Mouse (Mus musculus) gastrocnemius, postnatal 25 days (tissue): ENCODE data around the gene Parp1. TPM values are rescaled to one million over a fixed set of nuclear protein-coding genes. Genes with fewer than 3 reads are reported as not detected.

Source experiments
- DNase-seq: peaks from one replicate; pipeline ENCODE4 v3.0.0; 2022
- long read RNA-seq, 2 experiments: library from polyadenylated mRNA; stranded (forward); transcript quantifications; one replicate each; pipeline ENCODE4 v2.0.0; 2021
- total RNA-seq, 2 experiments: library from RNA; stranded (reverse); gene quantifications; 1 replicate in 1 of 2; 2 replicates in 1 of 2; pipeline ENCODE4 v1.2.3; 2021

Parp1 gene
- 10 to 100 TPM; 50.8 to 52.7 TPM for total RNA-seq
- long read RNA-seq, experiment 1, transcript Parp1-201 (23 exons, 3,873 nt) = major isoform, 9 of 20 reads
- long read RNA-seq, experiment 1, partial matches to known transcripts = 9 of 20 reads
- long read RNA-seq, experiment 1, other reads (novel, unspliced or antisense) = 2 of 20 reads
- long read RNA-seq, experiment 2, transcript Parp1-201 (23 exons, 3,873 nt) = major isoform, 17 of 43 reads
- long read RNA-seq, experiment 2, partial matches to known transcripts = 25 of 43 reads
- long read RNA-seq, experiment 2, other reads (novel, unspliced or antisense) = 1 of 43 reads

DNA sequence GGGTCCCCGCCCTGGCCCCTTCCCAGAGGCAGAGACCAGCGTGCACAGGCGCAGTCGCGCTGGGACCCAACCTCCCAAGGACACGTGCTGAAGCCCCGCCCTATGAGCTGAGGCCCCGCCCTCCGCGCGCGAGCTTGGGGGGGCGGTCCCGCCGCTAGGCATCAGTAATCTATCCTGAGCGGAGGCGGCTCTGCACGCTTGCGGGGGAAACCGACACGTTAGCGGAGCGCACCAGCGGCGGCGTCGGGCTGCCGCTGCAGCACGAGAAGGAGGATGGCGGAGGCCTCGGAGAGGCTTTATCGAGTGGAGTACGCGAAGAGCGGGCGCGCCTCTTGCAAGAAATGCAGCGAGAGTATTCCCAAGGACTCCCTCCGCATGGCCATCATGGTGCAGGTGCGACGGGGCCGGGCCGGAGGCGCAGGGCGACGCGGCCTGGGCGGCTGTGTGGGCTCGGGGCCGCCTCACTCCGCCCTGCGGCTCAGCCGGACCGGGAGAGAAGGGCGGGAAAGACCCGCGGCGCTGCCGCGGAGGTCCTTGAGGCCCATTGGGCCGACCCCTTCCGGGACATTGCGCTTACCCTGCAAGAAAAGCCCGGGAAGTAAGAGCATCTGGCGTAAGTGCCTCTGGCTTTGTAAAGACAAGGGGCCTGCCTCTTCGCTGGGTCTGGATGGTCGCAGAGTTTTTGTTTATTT lies at the start of gene Parp1:
TSS of gene Parp1 (plus strand) at position 164 of the 692 bp plus-strand sequence.
- peak; percentile 96 for DNase-seq

DNA sequence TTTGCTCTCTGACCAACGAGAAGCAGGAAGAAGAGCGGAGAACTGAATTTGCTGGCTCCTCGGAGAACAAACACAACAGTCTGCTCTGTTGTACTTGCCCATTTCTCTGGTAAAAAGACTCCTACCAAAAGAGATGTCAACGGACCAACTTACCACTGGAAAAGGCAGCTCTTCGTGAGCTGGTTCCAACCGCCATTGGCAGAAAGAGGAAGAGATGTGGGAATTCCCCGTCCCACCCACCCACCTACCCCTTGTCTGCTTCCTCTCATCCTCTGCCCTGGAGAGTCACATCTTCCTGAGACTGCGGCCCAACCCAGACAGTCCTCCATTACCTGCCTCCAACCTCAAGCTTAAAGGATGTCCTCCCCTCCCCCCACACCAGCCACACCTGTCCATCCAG lies 49.2 kb upstream of the Parp1 start:
- no peak for DNase-seq

DNA sequence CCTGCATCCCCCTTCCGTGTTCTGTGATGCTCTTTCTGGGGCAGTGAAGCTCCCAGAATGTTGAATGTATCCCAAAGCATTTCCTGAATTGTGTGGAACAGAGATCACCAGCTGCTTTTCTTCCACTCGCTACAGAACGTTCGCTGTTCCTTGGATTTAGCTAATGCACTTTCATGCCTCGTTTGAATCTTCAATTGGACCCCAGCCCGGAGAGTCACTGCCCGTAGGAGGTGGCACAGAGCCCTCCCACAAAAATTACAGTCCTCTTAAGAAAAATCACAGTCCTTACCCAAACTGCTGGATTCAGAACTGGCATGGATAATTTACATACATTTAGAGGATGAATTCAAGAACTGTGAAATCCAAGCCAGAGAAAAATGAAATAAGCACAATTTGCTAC lies 48.5 kb upstream of the Parp1 start:
- DNase-seq = no peak

DNA sequence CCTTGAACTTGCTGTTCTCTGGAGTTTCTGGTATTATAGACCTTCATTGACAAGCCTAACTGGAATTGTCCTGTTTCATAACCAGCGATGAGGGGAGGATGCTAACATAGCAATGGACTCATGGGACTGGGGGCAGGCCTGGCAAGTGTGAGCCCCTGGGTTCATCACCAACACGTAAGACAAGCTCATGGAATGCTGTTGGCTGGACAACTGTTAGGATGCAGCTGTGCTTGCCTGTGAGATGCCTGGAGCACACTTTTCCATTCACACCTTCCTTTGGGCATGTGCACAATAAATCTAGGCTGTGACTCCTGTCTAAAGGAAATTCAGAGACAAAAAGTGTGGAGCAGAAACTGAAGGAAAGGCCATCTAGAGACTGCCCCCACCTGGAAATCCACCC lies 45.4 kb upstream of the Parp1 start:
- no peak for DNase-seq

DNA sequence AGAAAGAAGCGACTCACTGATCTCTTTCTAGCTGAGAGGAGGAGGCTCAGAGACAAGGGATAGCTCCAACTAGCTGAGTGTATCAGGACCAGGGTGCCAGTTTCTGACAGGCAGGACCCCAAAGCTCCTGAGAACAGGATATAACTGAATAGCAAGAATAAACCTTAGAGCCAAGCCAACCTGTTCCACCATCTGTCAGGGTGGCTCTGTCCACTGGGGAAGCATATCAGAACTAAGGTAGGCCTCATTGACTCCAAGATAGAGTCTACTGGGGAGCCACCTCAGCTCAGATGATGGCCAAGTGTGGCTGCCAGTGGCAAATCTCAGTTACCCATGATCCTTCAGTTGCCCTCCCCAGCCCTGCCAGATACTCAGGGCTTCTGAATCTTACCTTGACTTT lies 43.4 kb upstream of the Parp1 start:
- no peak for DNase-seq

DNA sequence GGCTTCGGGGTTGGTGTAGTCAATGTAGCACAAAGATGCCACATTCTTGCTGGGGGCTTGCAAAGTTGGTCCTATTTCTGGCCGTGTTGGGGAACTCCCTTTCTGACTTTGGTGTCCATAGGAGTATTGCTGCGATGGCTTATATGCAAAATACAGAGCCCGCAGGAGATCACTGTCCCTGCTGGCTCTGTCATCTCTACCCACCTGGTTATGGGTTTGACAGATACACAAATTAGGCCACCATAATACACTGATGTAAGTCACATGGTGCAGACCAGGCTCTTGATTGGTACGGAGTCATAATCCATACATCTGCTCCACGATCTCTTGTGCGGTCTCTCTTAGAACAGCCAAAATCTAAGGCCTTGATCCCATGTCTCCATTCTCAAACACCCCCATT lies 38.9 kb upstream of the Parp1 start:
- DNase-seq = no peak

DNA sequence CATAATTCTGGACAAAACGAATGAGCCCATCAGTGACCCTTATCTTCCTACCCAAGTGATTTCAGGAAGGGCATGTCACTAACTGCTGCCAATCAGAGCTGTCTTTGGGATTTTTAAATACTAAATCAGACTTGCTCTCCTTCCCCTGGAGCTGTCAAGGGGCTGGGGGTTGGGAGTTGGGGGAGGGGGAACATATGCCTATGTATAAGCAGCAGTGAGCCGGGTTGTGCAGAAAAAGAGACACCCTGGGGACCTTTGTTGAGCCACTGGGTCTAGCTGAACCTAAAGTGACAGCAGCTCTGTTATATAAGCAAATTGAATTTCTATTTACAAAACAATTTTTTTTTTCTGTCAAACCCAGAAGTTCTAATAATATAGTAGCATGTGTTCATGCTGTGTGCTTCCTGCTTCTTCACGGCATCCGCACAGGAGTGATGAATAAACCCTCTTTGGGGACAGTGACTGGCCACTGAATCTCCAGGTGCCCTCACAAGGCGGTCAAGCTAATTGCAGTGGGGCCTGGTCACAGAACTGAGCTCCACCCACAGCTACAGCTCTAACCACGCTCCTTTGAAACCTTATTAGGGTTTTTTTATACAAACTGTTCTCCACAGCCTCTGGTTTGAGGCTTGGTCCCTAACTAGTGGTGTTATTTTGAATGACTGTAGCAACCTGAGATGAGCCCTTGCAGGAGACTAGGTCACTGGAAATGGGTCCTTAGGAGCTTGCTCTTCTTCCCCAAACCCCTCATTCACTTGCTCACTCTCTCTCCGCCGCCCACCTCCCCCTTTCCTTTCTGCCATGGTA lies 38.1 kb upstream of the Parp1 start:
- DNase-seq = no peak

DNA sequence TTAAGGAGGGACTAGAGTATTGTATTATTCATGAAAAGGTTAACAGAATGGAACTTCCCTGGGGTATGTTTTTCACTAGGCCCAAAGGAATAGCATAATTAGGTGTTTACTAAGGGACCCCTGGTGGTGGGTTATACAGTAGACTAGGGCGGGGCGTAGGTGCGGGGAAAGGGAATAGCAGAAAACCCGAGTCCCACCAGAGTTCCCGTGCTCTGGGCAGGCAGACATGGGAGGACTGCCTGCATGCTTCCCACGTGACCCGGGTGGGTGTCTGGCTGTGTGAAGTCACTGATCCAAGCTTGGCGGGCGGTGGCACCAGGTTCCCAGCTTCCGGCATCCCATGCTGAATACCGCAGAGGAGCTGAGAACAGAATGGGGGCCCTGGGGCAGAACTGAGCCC lies 36.1 kb upstream of the Parp1 start:
- DNase-seq = no peak

DNA sequence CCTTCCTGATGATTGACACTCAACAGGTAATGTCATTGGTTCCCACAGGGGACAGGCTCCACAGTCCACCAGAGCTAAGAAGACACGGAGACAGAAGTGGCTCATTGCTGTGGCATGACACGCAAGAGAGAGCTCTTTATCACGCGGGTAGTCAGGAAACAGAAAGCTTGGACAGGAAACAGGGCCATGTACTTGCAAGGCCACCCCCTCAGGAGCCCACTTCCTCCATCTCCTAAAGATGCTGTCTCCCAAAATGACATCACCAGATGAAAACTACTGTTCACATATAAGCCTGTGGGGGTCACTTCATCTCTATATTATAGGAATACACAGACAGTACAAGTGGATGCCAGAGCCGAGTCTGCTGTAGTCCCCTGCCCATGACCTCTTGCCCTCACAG lies 32.0 kb upstream of the Parp1 start:
- no peak for DNase-seq

DNA sequence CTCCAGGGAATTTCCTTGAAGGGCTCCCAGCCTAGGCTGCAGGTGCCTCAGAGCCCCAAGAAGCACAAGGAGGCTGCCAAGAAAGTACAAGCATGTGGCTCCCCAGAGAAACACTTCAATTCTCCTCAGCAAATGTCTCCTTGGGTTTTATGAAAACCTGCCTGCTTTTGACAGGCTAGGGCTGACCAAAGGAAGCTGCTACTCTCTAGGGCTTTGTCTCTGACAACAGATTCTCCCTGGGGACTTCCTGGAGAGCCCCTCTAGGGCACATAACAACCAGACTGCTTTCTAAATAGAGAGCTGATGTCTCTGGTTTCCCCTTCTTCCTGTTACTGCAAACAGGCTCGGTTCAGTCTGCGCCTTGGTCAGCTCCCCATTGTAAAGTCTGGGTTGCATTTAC lies 27.5 kb upstream of the Parp1 start:
- DNase-seq = no peak

DNA sequence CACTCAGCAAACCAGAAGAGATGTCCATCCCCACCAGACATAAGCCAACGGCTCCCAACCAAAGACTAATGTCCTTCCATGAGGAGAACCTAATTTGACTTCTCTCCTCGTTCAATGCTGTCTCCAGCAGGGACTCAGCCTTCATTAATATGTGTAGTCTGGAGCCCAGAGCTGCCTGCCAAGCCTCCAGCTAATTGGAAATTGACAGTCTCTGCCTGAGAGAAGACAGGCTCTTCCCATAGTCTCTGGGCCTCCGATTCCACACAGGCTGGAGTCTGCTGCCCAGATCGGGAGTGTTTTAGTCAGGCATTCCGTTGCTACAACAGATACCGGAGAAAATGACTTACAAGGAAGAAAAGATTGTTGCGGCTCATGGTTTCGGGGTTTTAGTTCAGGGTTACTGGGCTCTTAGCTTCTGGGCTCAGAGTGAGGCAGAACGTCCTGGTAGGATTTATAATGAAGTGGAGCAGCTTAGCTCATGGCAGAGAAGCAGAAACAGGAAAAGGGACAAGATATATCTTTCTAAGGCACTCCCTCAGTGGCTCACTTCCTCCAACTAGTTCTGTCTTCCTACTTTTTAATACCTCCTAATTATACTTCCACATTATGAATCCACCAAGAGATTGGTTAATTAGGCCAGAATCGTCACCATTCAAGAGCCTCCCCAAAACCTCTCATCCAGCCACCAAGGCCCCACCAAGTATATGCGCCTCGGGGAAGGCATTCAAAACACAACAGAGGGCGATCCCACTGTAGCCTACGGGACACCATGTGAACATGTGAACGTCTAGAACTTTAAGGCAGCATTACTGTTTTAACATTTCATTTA lies 26.6 kb upstream of the Parp1 start:
- no peak for DNase-seq

DNA sequence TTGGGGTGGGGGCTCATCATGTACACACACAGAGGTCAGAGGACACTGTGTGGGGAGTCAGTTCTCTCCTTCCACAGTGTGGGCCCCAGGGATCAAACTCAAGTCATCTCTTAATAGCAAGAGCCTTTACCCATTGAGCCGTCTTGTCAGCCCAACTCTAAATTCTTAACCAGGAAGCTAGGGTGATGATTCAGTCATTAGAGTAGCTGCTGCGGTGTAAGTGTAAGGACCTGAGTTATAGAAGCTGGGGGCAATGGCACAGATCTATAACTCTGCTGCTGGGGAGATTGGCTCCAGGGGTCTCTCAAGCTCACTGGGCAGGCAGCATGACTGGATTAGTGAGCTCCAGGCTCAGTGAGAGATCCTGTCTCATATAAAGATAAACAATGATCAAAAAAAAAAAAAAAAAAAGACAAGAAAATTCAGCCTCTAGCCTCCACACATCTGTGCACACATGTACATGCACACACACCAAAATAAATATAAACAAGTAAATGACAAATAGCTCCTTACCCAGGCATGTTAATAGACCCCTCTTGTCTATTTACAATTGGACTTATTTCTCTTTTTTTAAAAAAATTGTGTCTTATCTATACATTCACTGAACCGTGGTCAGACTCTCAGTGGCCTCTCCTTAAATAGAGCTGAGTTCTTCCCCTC lies 25.9 kb upstream of the Parp1 start:
- no peak for DNase-seq

DNA sequence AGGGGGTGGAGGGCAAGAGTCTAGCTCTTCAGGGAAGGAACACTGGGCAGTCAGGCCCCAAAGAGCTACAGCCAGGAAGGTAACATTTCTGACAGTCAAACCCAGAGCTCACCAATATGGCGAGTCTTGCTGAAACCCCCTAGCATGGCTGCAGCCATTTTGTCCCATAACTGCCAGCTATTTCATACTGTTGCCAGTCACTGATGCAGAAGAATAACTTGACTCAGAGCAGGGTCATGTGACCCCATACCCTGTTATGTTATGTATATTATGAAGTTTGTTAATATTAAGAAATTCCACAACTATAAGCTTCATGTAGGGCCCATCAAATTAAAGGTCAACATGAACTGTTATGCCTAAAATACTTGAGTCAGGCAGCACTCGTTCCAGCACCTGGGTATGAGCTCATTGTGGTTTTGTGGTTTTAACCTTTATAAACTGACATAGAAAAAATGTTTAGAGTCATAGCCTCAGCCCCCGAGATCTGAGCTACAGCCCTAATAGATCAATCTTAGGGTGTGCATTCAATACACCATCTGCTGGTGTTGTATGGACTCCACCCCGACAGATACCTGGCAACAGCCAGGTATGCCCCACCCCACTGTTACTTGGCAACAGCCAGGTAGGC lies 22.7 kb upstream of the Parp1 start:
- DNase-seq = no peak

DNA sequence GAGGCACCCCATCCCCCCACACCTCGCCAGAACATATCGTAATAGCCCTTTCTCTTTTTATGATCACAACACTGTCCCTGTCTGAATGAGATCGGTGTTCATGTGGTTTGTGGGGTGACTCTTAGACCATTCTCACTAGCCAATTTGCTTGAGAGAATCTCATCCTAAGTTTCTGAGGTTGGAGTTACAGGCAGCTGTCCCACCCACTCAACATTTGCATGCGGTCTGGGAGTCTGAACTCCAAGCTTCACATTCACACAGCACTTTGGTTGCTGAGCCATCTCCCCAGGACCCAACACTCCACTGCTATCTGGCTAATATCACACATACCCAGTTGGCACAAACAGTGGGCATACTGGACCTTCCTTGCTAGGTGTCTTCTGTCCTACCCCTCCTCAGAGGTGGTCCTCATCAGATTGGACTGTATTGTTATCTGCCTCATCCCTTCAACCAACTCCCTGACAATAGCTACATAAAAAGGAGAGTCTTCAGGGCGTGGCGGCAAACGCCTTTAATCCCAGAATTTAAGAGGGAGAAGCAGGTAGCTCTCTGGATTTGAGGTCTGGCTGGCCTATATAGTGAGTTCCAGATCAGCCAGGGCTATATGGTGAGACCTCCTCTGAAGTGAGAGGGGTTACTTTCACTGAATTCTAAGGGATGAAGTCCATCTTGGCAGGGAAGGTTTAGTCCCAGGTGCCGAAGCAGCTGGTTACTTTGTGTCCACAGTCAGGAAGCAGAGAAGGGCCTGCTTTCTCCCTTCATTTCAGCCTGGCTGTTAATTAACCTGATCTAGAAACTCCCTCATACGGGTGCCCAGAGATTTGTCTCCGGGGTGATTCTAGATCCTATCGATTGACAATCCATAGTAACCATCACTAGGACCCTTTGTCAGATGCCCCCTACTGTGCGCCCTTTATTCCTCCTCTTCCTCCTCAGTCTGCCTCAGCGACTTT lies 21.6 kb upstream of the Parp1 start:
- no peak for DNase-seq

DNA sequence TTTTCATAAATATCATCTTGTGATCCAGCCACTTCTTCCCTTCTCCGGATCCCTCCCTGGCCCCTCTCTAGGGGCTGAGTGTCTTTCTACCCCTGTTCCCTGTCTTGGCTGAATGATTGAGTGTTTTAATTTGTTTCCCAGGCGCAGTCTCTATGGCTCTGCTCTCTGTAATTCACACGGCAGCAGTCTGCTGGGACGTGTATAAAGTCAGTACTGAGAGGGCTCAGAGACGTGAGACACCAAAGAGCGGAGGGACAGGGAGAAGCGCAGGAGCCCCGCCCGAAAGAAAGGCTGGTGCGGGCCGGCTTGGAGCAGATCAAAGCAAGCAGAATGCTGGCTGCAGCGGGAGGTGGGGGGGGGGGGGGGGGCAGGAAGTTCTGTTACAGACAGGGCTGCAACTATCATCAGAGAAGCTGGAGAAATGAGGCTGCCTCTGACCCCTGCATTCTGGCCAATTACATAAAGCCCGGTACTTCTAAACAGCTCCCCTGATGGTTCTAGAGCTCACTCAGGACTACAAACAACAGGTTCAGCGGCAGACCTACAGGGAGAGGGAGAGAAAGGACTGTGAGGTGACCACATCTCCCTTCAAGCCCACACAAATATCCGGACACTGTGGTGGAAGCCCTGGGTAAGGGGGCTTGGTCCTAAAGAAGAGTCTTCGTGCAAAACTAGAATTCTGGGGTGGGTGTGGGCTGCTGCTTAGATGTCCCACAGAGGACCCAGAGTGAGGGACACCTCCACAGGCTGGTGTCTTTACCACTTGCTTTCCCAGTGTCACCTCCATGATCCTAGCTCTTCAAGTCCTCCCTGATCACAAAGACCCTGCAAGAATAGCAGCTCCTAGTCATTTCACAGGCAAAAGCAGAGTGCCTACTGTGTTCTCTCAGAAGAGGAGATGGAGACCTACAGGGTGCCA lies 20.7 kb upstream of the Parp1 start:
- DNase-seq = peak; percentile 32

DNA sequence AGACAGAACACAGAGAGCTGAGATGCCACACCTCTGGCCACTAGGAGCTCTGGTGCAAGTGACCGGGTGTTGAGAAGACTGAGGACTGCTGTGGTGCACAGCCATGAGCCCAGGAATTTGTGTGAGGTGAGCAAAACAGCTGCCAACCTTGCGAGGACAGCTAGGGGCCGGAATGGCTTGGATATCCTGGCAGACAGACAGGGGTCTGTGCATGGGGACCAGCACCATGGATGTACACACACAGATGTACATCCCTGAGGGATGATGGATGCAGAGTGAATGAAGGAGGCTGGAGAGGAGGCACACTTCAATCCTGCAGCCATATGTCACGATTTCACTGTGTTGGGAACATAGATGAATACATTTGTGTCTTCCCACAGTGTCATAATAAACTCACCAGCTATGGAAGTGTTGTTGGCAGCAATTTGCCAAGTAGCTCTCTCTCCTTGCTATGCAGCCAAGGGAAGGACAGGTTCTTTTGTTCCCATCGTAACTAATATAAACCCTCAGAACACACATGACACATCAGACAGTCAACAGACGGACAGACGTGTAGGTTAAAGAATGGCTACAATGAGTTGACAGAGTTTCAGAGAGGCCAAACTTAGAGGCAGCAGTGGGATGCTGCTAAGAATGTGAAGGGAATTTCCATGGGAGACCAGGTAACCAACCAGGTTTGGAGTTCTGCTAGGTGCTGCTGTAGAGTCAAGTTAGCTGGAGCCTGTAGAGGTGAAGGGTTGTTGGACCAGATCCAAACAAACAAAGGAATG lies 19.0 kb upstream of the Parp1 start:
- no peak for DNase-seq

DNA sequence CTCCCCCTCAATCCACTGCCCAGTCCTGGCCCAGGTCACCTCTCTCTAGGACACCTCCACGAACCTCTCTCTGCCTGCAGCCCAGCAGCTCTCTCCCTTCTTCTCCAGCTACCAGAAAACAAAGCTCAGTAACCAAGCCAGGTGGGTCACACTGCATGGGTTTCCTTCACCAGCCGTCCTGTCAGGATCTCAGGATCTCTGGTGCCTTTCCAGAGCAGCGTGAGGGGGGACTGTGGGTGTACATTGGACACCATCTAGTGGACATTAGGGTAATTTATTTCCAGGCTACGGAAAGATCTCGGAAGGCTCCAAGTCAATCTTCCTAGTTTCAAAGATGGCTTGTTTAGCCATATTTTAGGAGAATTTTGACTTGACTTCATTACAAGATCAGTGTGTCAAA lies 18.0 kb upstream of the Parp1 start:
- no peak for DNase-seq

DNA sequence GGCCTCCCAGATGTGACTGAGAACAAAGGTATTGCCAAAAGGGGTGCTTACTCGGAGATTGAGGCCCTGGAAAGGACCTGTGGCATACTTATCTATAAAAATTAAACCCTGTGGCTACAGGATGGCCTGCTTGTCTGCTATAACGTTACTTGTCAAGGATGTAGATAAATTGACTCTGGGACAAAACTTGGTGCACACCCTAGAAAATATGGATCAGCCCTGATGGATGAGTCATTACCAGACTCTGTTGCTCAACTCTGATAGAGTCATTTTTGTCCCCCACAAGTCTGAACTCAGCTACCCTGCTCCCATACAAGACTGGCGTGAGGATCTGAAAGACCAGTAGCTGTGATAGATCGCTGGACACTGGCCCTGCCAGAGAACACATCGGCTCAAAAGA lies 11.8 kb upstream of the Parp1 start:
- no peak for DNase-seq
